Mouse (Mus musculus) midbrain, embryonic 16.5 days (tissue): ENCODE data around the gene Slco2b1. TPM values are rescaled to one million over a fixed set of nuclear protein-coding genes. Genes with fewer than 3 reads are reported as not detected.

Source experiments
- ATAC-seq: fragments of 200-750 bp; cut with Nextera tagmentation; 2 replicates; pipeline ENCODE4 v1.8.0; 2017; ENCODE audit warnings: moderate TSS enrichment
- H3K27ac ChIP-seq: fragments of 300-500 bp; sonication (generic); 2 replicates; pipeline ENCODE4 v1.5.1; 2014; ENCODE audit warnings: mild to moderate bottlenecking, low read length, mixed read lengths
- H3K27me3 ChIP-seq: fragments of 300-500 bp; sonication (generic); 2 replicates; pipeline ENCODE4 v1.6.1; 2014; ENCODE audit warnings: low read depth, low read length, mixed read lengths; ENCODE audit not compliant: control insufficient read depth, insufficient read depth
- H3K36me3 ChIP-seq: fragments of 300-500 bp; sonication (generic); 2 replicates; pipeline ENCODE4 v1.6.1; 2014; ENCODE audit warnings: mild to moderate bottlenecking, low read length, moderate library complexity, mixed read lengths; ENCODE audit not compliant: control insufficient read depth, insufficient read depth
- H3K4me1 ChIP-seq: fragments of 300-500 bp; sonication (generic); 2 replicates; pipeline ENCODE4 v1.6.1; 2014; ENCODE audit warnings: mild to moderate bottlenecking, low read length, mixed read lengths; ENCODE audit not compliant: control insufficient read depth, insufficient read depth
- H3K4me2 ChIP-seq: fragments of 300-500 bp; sonication (generic); 2 replicates; pipeline ENCODE4 v1.6.1; 2014; ENCODE audit warnings: mild to moderate bottlenecking, low read length, mixed read lengths
- H3K4me3 ChIP-seq: fragments of 300-500 bp; sonication (generic); 2 replicates; pipeline ENCODE4 v1.5.1; 2014; ENCODE audit warnings: low read depth, mild to moderate bottlenecking, low read length, moderate library complexity, mixed read lengths
- H3K9ac ChIP-seq: fragments of 300-500 bp; sonication (generic); 2 replicates; pipeline ENCODE4 v1.6.1; 2014; ENCODE audit warnings: low read depth, low read length, mixed read lengths
- H3K9me3 ChIP-seq: fragments of 300-500 bp; sonication (generic); replicated peaks from 2 replicates; pipeline ENCODE4 v1.6.1; 2014; ENCODE audit warnings: mild to moderate bottlenecking, low read length, mixed read lengths; ENCODE audit not compliant: control insufficient read depth, poor library complexity, severe bottlenecking
- WGBS: fragments of 180-500 bp; shearing (Covaris S2); extraction: QIAGEN DNeasy Blood & Tissue Kit; methylation state at CpG from one replicate; pipeline ENCODE4 v1.1.7; 2014; 5-methylcytosine and 5-hydroxymethylcytosine counted together
- polyA plus RNA-seq: library from polyadenylated mRNA; unstranded; fragments of >200 nt; fragmentation: Nextera tagmentation; extraction: Ambion mirVana; gene quantifications from 2 replicates; pipeline ENCODE4 v1.2.1, GENCODE M21; 2015

The Slco2b1 gene
- polyA plus RNA-seq, 1 experiment from 2014 or later = 6.5 TPM

- no peak for ATAC-seq
- no peak overlapping the region for H3K4me3 ChIP-seq
- no peak overlapping the region for H3K27ac ChIP-seq
- 77% methylated on average over 5 of the region's 5 CpGs for WGBS
- no peaks in the 10 kb centered on the region for H3K36me3 ChIP-seq
- H3K4me2 ChIP-seq = no peak overlapping the region
- H3K4me1 ChIP-seq = no peaks in the 10 kb centered on the region
- H3K9ac ChIP-seq = no peak overlapping the region
- no peaks in the 10 kb centered on the region for H3K9me3 ChIP-seq
- no peaks in the 10 kb centered on the region for H3K27me3 ChIP-seq
Observed at GRCm38 (mm10) chr7:99708750-99709149, 2.4 kb downstream of the Slco2b1 start.

- H3K27me3 ChIP-seq = no peaks in the 10 kb centered on the region
- 68% methylated on average over 8 of the region's 8 CpGs for WGBS
- no peak overlapping the region for H3K4me2 ChIP-seq
- H3K27ac ChIP-seq = no peak overlapping the region
- no peaks in the 10 kb centered on the region for H3K9me3 ChIP-seq
- H3K9ac ChIP-seq = no peak overlapping the region
- H3K36me3 ChIP-seq = no peaks in the 10 kb centered on the region
- no peaks in the 10 kb centered on the region for H3K4me1 ChIP-seq
- no peak overlapping the region for H3K4me3 ChIP-seq
- no peak for ATAC-seq
Observed at GRCm38 (mm10) chr7:99708301-99708721, 2.8 kb downstream of the Slco2b1 start.

- Histone ChIP-seq H3K9me3 (no peaks in the 10 kb centered on the region), H3K9ac (no peak overlapping the region), H3K4me3 (no peak overlapping the region), H3K4me2 (no peak overlapping the region), H3K27ac (no peak overlapping the region), H3K36me3 (no peaks in the 10 kb centered on the region), H3K27me3 (no peaks in the 10 kb centered on the region), H3K4me1 (no peaks in the 10 kb centered on the region)
- 85% methylated on average over 6 of the region's 6 CpGs for WGBS
- no peak for ATAC-seq
Observed at GRCm38 (mm10) chr7:99707671-99708070, 3.5 kb downstream of the Slco2b1 start.

DNA sequence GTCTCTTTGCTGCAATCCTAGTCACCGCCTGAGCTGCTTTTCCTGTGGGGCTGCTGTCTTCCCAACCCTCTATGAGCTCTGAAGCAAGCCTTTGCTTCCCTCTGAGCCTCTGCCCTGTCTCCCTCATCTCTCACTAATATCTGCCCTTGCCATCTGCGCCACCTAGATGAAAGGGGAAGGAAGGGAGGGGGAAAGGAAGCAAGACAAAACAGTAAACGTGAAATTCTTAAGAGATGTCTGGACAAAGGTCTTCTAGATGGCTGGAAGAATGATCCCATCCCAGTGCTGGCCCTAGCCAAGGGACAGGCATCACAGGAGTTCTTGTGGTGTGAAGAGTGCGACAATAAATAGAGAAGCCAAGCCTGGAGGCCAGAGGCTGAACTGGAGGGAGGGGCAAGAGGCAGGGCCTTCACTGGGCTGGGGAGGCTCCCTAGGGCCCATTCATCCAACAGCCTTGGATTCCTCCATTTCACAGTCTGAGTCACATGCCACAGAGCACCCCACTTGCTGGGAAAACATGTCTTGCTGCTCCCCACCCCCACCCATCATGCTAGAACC, 4.0 kb downstream of the Slco2b1 start:
- Histone ChIP-seq H3K36me3 (no peaks in the 10 kb centered on the region), H3K9ac (no peak overlapping the region), H3K4me1 (no peaks in the 10 kb centered on the region), H3K4me2 (no peak overlapping the region), H3K27ac (0 out of 2 replicates have a peak overlapping the region, but pooled peaks have one; percentile 8), H3K9me3 (no peaks in the 10 kb centered on the region), H3K4me3 (no peak overlapping the region), H3K27me3 (no peaks in the 10 kb centered on the region)
- ATAC-seq = no peak
- WGBS = 57% methylated on average over 4 of the region's 4 CpGs

DNA sequence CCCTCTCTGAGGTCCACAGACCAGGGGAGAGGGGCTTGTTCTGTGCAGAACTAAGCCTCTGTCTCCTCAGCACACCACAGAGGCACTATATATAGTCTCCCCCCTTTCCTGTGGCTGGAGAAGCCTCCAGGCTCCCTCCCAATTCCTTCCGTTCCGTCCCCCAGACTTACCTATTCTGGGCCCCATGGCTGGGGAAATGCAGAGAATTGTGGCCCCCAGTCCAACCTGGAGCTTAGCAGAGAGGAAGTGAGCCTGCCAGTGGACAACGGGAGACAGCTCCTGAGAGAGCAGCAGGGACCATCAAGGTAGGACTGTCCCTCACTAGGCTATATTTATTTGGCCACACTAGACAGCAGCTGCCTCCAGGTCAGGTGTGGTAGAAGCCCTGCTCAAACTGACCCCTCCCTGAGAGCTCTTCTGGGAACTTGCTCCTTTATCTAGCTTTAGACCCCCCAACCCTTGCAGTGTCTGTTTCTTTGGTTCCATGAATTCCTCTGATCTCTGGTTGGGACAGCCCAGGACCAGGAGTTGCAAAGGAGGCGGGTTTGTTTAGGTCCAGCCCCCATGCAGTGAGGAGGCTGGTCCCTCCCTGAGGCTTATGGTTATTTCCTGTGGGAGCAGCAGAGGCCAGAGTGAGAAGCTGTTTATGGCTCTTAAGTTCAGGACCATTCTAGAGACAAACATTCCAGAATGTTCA, 4.7 kb downstream of the Slco2b1 start:
- Histone ChIP-seq H3K4me1 (no peaks in the 10 kb centered on the region), H3K9ac (no peak overlapping the region), H3K36me3 (no peaks in the 10 kb centered on the region), H3K4me3 (no peak overlapping the region), H3K27me3 (no peaks in the 10 kb centered on the region), H3K9me3 (no peaks in the 10 kb centered on the region), H3K4me2 (0 out of 2 replicates have a peak overlapping the region, but pooled peaks have one; percentile 11), H3K27ac (peak overlapping the region; percentile 23; the same call in 1 of the 2 replicates)
- ATAC-seq = no peak
- WGBS = 80% methylated on average over 4 of the region's 4 CpGs

GRCm38 (mm10) chr7:99704736-99705519, 6.2 kb downstream of the Slco2b1 start:
- WGBS = 81% methylated on average over 3 of the region's 3 CpGs
- Histone ChIP-seq H3K9ac (no peak overlapping the region), H3K9me3 (no peaks in the 10 kb centered on the region), H3K4me3 (no peak overlapping the region), H3K36me3 (no peaks in the 10 kb centered on the region), H3K4me2 (no peak overlapping the region), H3K27ac (0 out of 2 replicates have a peak overlapping the region, but pooled peaks have one; percentile 13), H3K4me1 (no peaks in the 10 kb centered on the region), H3K27me3 (no peaks in the 10 kb centered on the region)
- ATAC-seq = no peak

- H3K36me3 ChIP-seq = no peaks in the 10 kb centered on the region
- no peaks in the 10 kb centered on the region for H3K9me3 ChIP-seq
- no peaks in the 10 kb centered on the region for H3K27me3 ChIP-seq
- no peak for ATAC-seq
- no peak overlapping the region for H3K27ac ChIP-seq
- WGBS = 28% methylated on average over 6 of the region's 6 CpGs
- no peak overlapping the region for H3K4me3 ChIP-seq
- no peak overlapping the region for H3K4me2 ChIP-seq
- no peak overlapping the region for H3K9ac ChIP-seq
- H3K4me1 ChIP-seq = no peaks in the 10 kb centered on the region
Observed at GRCm38 (mm10) chr7:99702201-99702600, 8.9 kb downstream of the Slco2b1 start.

DNA sequence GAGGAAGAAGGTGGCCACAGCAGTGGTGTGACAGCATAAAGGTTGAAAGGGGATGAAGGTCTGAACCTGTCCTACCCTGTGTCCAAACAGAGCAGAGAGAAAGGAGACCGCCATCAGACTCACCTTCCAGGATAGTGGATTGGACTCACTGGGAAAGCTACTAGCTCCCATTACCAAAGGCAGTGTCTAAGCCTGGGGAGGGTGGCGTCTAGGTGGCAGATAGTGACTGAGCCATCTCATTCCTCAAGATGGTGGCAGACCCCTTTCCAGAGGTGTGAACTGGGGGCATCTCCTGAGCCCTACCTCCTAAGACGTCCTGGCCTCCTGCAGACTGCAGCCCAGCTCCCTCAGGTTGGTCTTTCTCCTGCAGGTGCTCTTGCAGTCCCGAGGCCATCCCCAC, 10.5 kb downstream of the Slco2b1 start:
- no peak for ATAC-seq
- Histone ChIP-seq H3K4me2 (no peak overlapping the region), H3K9ac (no peak overlapping the region), H3K27ac (no peak overlapping the region), H3K27me3 (no peaks in the 10 kb centered on the region), H3K36me3 (no peaks in the 10 kb centered on the region), H3K9me3 (no peaks in the 10 kb centered on the region), H3K4me3 (no peak overlapping the region), H3K4me1 (no peaks in the 10 kb centered on the region)
- WGBS = 87% methylated on average over 4 of the region's 4 CpGs

- Histone ChIP-seq H3K9me3 (no peaks in the 10 kb centered on the region), H3K4me1 (no peaks in the 10 kb centered on the region), H3K9ac (no peak overlapping the region), H3K27ac (peak overlapping the region; percentile 34; the same call in 1 of the 2 replicates), H3K36me3 (no peaks in the 10 kb centered on the region), H3K4me3 (no peak overlapping the region), H3K4me2 (no peak overlapping the region), H3K27me3 (no peaks in the 10 kb centered on the region)
- ATAC-seq = no peak
- WGBS = 76% methylated on average over 3 of the region's 3 CpGs
Observed at GRCm38 (mm10) chr7:99699709-99700151, 11.4 kb downstream of the Slco2b1 start.
